Mouse (Mus musculus) liver, postnatal 0 days (tissue): Measurements from ENCODE around the gene Phf24.

Source experiments
- CTCF ChIP-seq: sonication (generic); IDR thresholded peaks from 2 replicates; pipeline ENCODE4 v1.5.1; 2016; ENCODE audit warnings: antibody characterized with exemption, low read depth
- EP300 ChIP-seq: IDR thresholded peaks from 2 replicates; pipeline ENCODE4 v1.6.1; 2016; ENCODE audit warnings: antibody characterized with exemption, low read depth, mild to moderate bottlenecking

GRCm38 (mm10) chr4:42946733-42947290 lies 30.4 kb downstream of the Phf24 start:
- TF ChIP-seq EP300 (no peak), CTCF (no peak)
